Mouse (Mus musculus): ENCODE measurements at regions not wholly inside any gene's neighbourhood (a gene's known extent, or its start where the extent isn't known, plus 50 kb on each side); places are given as distances from the start of the nearest gene placed in this dataset.

- ATAC-seq, result no peak
- Histone ChIP-seq H3K9ac (replicated peaks) (no peak overlapping the region), H3K4me1 (ENCODE audit: insufficient read depth) (0 out of 2 replicates have a peak, but pooled peaks cover 4% of the 10 kb centered on the region), H3K4me3 (ENCODE audit: low read depth, low read length) (no peak overlapping the region), H3K9me3 (ENCODE audit: low read length) (no peaks in the 10 kb centered on the region), H3K4me2 (ENCODE audit: low read depth, low read length) (no peak overlapping the region), H3K27ac (ENCODE audit: low read depth) (no peak overlapping the region), H3K27me3 (ENCODE audit: insufficient read depth, low read length) (no peaks in the 10 kb centered on the region), H3K36me3 (replicated peaks; ENCODE audit: insufficient read depth, low read length) (no peaks in the 10 kb centered on the region)
- TF ChIP-seq EP300 (IDR thresholded peaks at IDR 0.05; ENCODE audit: low read depth) (no peak), CTCF (IDR thresholded peaks at IDR 0.05; ENCODE audit: low read depth) (no peak)
- WGBS (ENCODE audit: insufficient replicate concordance), result 48% methylated on average over 5 of the region's 5 CpGs
- DNase-seq, result peak; percentile 20
Measured at GRCm38 (mm10) chr13:44541243-44541653, 188.0 kb upstream of the Jarid2 start.

- H3K27ac ChIP-seq (ENCODE audit: low read depth), result no peak overlapping the region
- H3K4me2 ChIP-seq (ENCODE audit: low read depth, low read length), result no peak overlapping the region
- ATAC-seq (no peak), DNase-seq (no peak)
- 34% methylated on average over 9 of the region's 9 CpGs for WGBS (ENCODE audit: insufficient replicate concordance)
- no peaks in the 10 kb centered on the region for H3K27me3 ChIP-seq (ENCODE audit: insufficient read depth, low read length)
- no peak overlapping the region for H3K4me3 ChIP-seq (ENCODE audit: low read depth, low read length)
- peaks cover 4% of the 10 kb centered on the region; the same call in 1 of the 2 replicates for H3K4me1 ChIP-seq (ENCODE audit: insufficient read depth)
- no peak overlapping the region for H3K9ac ChIP-seq (replicated peaks)
- TF ChIP-seq CTCF (IDR thresholded peaks at IDR 0.05; ENCODE audit: low read depth) (no peak), EP300 (IDR thresholded peaks at IDR 0.05; ENCODE audit: low read depth) (no peak)
- H3K9me3 ChIP-seq (ENCODE audit: low read length), result no peaks in the 10 kb centered on the region
- H3K36me3 ChIP-seq (replicated peaks; ENCODE audit: insufficient read depth, low read length), result no peaks in the 10 kb centered on the region
Measured at GRCm38 (mm10) chr13:44544786-44545185, 184.5 kb upstream of the Jarid2 start.

GRCm38 (mm10) chr13:44546289-44546688 is 183.0 kb upstream of the Jarid2 start:
- H3K36me3 ChIP-seq (replicated peaks; ENCODE audit: insufficient read depth, low read length), result no peaks in the 10 kb centered on the region
- H3K4me1 ChIP-seq (ENCODE audit: insufficient read depth), result peaks cover 4% of the 10 kb centered on the region; the same call in 1 of the 2 replicates
- H3K27ac ChIP-seq (ENCODE audit: low read depth), result no peak overlapping the region
- TF ChIP-seq CTCF (IDR thresholded peaks at IDR 0.05; ENCODE audit: low read depth) (no peak), EP300 (IDR thresholded peaks at IDR 0.05; ENCODE audit: low read depth) (no peak)
- H3K27me3 ChIP-seq (ENCODE audit: insufficient read depth, low read length), result no peaks in the 10 kb centered on the region
- 77% methylated on average over 2 of the region's 2 CpGs for WGBS (ENCODE audit: insufficient replicate concordance)
- H3K9me3 ChIP-seq (ENCODE audit: low read length), result no peaks in the 10 kb centered on the region
- no peak overlapping the region for H3K4me2 ChIP-seq (ENCODE audit: low read depth, low read length)
- no peak for DNase-seq
- no peak for ATAC-seq
- no peak overlapping the region for H3K9ac ChIP-seq (replicated peaks)
- no peak overlapping the region for H3K4me3 ChIP-seq (ENCODE audit: low read depth, low read length)

DNA sequence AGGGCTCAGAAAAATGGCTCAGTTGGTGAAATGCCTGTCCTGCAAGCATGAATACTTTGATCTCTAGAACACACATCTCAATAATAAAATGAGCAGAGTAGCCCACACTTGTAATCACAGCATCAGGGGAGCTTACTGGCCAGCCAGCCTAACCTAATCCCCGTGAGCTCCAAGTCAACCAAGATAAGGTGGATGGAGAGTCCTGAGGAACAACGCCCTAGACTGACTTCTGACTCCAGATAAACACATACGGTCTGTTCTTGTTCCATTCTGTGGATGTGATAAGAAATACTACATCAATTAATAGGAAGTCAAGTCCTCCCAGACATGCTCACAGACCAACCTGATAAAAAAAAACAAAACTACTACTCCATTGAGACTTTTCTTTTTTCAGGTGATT is 180.4 kb upstream of the Jarid2 start:
- Histone ChIP-seq H3K9ac (replicated peaks) (no peak overlapping the region), H3K36me3 (replicated peaks; ENCODE audit: insufficient read depth, low read length) (no peaks in the 10 kb centered on the region), H3K4me3 (ENCODE audit: low read depth, low read length) (no peak overlapping the region), H3K27ac (ENCODE audit: low read depth) (no peak overlapping the region), H3K4me2 (ENCODE audit: low read depth, low read length) (no peak overlapping the region), H3K4me1 (ENCODE audit: insufficient read depth) (peaks cover 4% of the 10 kb centered on the region; the same call in 1 of the 2 replicates), H3K27me3 (ENCODE audit: insufficient read depth, low read length) (no peaks in the 10 kb centered on the region), H3K9me3 (ENCODE audit: low read length) (no peaks in the 10 kb centered on the region)
- DNase-seq (no peak), ATAC-seq (no peak)
- 47% methylated on average over 3 of the region's 3 CpGs for WGBS (ENCODE audit: insufficient replicate concordance)
- no peak for TF ChIP-seq EP300 (IDR thresholded peaks at IDR 0.05; ENCODE audit: low read depth)
- TF ChIP-seq CTCF (IDR thresholded peaks at IDR 0.05; ENCODE audit: low read depth), result no peak

- Histone ChIP-seq H3K4me2 (ENCODE audit: low read depth, low read length) (no peak overlapping the region), H3K4me1 (ENCODE audit: insufficient read depth) (no peaks in the 10 kb centered on the region), H3K27ac (ENCODE audit: low read depth) (no peak overlapping the region), H3K27me3 (ENCODE audit: insufficient read depth, low read length) (no peaks in the 10 kb centered on the region), H3K36me3 (replicated peaks; ENCODE audit: insufficient read depth, low read length) (no peaks in the 10 kb centered on the region), H3K9ac (replicated peaks) (no peak overlapping the region), H3K9me3 (ENCODE audit: low read length) (no peaks in the 10 kb centered on the region), H3K4me3 (ENCODE audit: low read depth, low read length) (no peak overlapping the region)
- WGBS (ENCODE audit: insufficient replicate concordance), result 45% methylated on average over 5 of the region's 5 CpGs
- ATAC-seq (no peak), DNase-seq (no peak)
- TF ChIP-seq CTCF (IDR thresholded peaks at IDR 0.05; ENCODE audit: low read depth) (no peak), EP300 (IDR thresholded peaks at IDR 0.05; ENCODE audit: low read depth) (peak; percentile 66)
Measured at GRCm38 (mm10) chr13:44553363-44553762, 175.9 kb upstream of the Jarid2 start.

GRCm38 (mm10) chr13:44554686-44555463 is 174.4 kb upstream of the Jarid2 start:
- DNase-seq (no peak), ATAC-seq (no peak)
- Histone ChIP-seq H3K27ac (ENCODE audit: low read depth) (no peak overlapping the region), H3K4me2 (ENCODE audit: low read depth, low read length) (no peak overlapping the region), H3K4me3 (ENCODE audit: low read depth, low read length) (no peak overlapping the region), H3K36me3 (replicated peaks; ENCODE audit: insufficient read depth, low read length) (no peaks in the 10 kb centered on the region), H3K27me3 (ENCODE audit: insufficient read depth, low read length) (no peaks in the 10 kb centered on the region), H3K9me3 (ENCODE audit: low read length) (no peaks in the 10 kb centered on the region), H3K9ac (replicated peaks) (no peak overlapping the region), H3K4me1 (ENCODE audit: insufficient read depth) (no peaks in the 10 kb centered on the region)
- no peak for TF ChIP-seq EP300 (IDR thresholded peaks at IDR 0.05; ENCODE audit: low read depth)
- no peak for TF ChIP-seq CTCF (IDR thresholded peaks at IDR 0.05; ENCODE audit: low read depth)
- 79% methylated on average over 9 of the region's 9 CpGs for WGBS (ENCODE audit: insufficient replicate concordance)
